Mouse (Mus musculus) liver, embryonic 15.5 days (tissue): Measurements from ENCODE around the gene Elovl7. TPM values are rescaled to one million over a fixed set of nuclear protein-coding genes. Genes with fewer than 3 reads are reported as not detected.

Experiments
- ATAC-seq: fragments of 200-750 bp; cut with Nextera tagmentation; 2 replicates; pipeline ENCODE4 v1.8.0; 2017; ENCODE audit warnings: moderate number of reproducible peaks, mild to moderate bottlenecking, moderate library complexity; ENCODE audit not compliant: insufficient read depth
- H3K27ac ChIP-seq: fragments of 300-500 bp; sonication (generic); replicated peaks from 2 replicates; pipeline ENCODE4 v1.5.1; 2015; ENCODE audit warnings: mild to moderate bottlenecking, inconsistent platforms
- H3K27me3 ChIP-seq: fragments of 300-500 bp; sonication (generic); 2 replicates; pipeline ENCODE4 v1.6.1; 2015; ENCODE audit warnings: mild to moderate bottlenecking, inconsistent platforms
- H3K36me3 ChIP-seq: fragments of 300-500 bp; sonication (generic); replicated peaks from 2 replicates; pipeline ENCODE4 v1.6.1; 2015; ENCODE audit warnings: moderate library complexity, mild to moderate bottlenecking, inconsistent platforms
- H3K4me1 ChIP-seq: fragments of 300-500 bp; sonication (generic); replicated peaks from 2 replicates; pipeline ENCODE4 v1.6.1; 2015; ENCODE audit warnings: inconsistent platforms
- H3K4me2 ChIP-seq: fragments of 300-500 bp; sonication (generic); 2 replicates; pipeline ENCODE4 v1.6.1; 2015; ENCODE audit warnings: moderate library complexity, mild to moderate bottlenecking, inconsistent platforms
- H3K4me3 ChIP-seq: fragments of 300-500 bp; sonication (generic); replicated peaks from 2 replicates; pipeline ENCODE4 v1.5.1; 2015; ENCODE audit warnings: mild to moderate bottlenecking, inconsistent platforms
- H3K9ac ChIP-seq: fragments of 300-500 bp; sonication (generic); 2 replicates; pipeline ENCODE4 v1.6.1; 2015; ENCODE audit warnings: moderate library complexity, mild to moderate bottlenecking, inconsistent platforms
- H3K9me3 ChIP-seq: fragments of 300-500 bp; sonication (generic); replicated peaks from 2 replicates; pipeline ENCODE4 v1.6.1; 2016; ENCODE audit warnings: inconsistent platforms
- WGBS: fragments of 180-500 bp; shearing (Covaris S2); methylation state at CpG from one replicate; pipeline ENCODE4 v1.1.7; 2015; ENCODE audit warnings: mixed read lengths; ENCODE audit not compliant: insufficient replicate concordance; 5-methylcytosine and 5-hydroxymethylcytosine counted together
- polyA plus RNA-seq: library from polyadenylated mRNA; unstranded; fragments of >200 nt; fragmentation: Nextera tagmentation; extraction: Ambion mirVana; gene quantifications from 2 replicates; pipeline ENCODE4 v1.2.1, GENCODE M21; 2015

The Elovl7 gene
- polyA plus RNA-seq, 1 experiment from 2014 or later: 2.0 TPM

DNA sequence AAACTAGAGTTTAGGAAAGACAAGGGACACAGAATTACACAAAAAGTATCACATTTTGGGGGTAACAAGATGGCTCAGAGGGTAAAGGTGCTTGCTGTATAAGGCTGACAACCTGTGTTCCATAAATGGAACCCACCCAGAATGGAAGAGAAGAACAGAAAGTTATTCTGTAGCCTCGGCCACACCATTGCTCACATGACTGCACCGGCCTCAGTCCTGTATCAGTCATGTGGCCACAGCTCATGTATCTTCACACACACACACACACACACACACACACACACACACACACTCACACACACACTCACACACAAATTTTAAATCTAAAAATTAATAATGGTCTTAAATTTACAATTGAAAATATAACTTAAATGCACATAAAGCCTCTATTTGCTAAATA is 6.8 kb upstream of the Elovl7 start:
- no peaks in the 10 kb centered on the region for H3K36me3 ChIP-seq
- H3K4me1 ChIP-seq: peaks cover 3% of the 10 kb centered on the region; the same call in 1 of the 2 replicates
- no peak overlapping the region for H3K27ac ChIP-seq
- no peak for ATAC-seq
- WGBS: 55% methylated on average over 2 of the region's 2 CpGs
- no peaks in the 10 kb centered on the region for H3K9me3 ChIP-seq
- H3K27me3 ChIP-seq: no peaks in the 10 kb centered on the region
- no peak overlapping the region for H3K4me3 ChIP-seq
- no peak overlapping the region for H3K4me2 ChIP-seq
- H3K9ac ChIP-seq: no peak overlapping the region

DNA sequence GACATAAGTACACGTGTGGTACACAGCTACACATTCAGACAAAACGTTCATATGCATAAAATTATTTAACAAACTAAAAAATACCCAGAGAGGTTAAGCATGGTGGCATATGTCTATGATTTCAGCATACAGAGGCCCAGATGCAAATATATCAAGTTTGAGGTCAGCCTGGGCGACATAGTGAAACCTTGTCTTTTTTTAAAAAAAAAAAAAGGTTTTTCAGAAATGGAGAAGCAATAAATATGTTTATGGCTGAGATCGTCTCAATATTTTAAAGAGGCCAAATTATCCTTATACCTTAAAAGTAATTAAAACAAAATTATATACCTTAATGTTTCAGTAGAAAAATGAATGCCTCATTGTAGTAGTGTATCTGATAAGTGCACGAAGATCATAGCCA is 6.1 kb upstream of the Elovl7 start:
- Histone ChIP-seq H3K27ac (no peak overlapping the region), H3K4me2 (no peak overlapping the region), H3K9ac (no peak overlapping the region), H3K9me3 (no peaks in the 10 kb centered on the region), H3K4me1 (peaks cover 3% of the 10 kb centered on the region; the same call in 1 of the 2 replicates), H3K36me3 (no peaks in the 10 kb centered on the region), H3K27me3 (0 out of 2 replicates have a peak, but pooled peaks cover 1% of the 10 kb centered on the region), H3K4me3 (no peak overlapping the region)
- ATAC-seq: no peak
- WGBS: 47% methylated on average over 5 of the region's 5 CpGs

DNA sequence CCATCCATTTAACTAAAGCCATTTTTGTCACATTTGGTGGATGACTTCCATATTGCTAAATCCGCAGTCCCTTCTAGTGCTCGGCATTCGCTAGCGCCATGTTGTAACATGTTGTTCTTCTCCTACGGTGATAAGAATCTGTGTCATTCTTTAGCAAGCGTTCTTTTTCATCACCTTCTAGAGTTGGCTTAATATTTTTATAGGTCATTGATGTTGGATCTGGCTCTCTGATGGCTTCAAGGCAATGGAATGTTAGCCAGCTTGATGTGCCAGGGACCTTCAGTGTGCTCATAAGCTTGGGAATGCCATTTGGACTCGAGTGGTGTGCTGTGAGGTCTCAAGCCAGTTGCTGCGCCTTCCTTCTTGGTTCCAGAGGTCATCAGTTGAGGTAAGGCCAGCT is 3.2 kb upstream of the Elovl7 start:
- no peaks in the 10 kb centered on the region for H3K36me3 ChIP-seq
- H3K4me1 ChIP-seq: peaks cover 15% of the 10 kb centered on the region
- no peak overlapping the region for H3K27ac ChIP-seq
- no peak overlapping the region for H3K4me3 ChIP-seq
- 77% methylated on average over 8 of the region's 8 CpGs for WGBS
- no peak overlapping the region for H3K4me2 ChIP-seq
- no peaks in the 10 kb centered on the region for H3K9me3 ChIP-seq
- peaks cover 30% of the 10 kb centered on the region for H3K27me3 ChIP-seq
- ATAC-seq: no peak
- H3K9ac ChIP-seq: no peak overlapping the region

GRCm38 (mm10) chr13:108212397-108213018 is 1.7 kb upstream of the Elovl7 start:
- Histone ChIP-seq H3K4me2 (no peak overlapping the region), H3K27ac (no peak overlapping the region), H3K36me3 (no peaks in the 10 kb centered on the region), H3K9ac (no peak overlapping the region), H3K4me3 (no peak overlapping the region), H3K4me1 (peaks cover 15% of the 10 kb centered on the region), H3K27me3 (peaks cover 43% of the 10 kb centered on the region), H3K9me3 (no peaks in the 10 kb centered on the region)
- WGBS: 22% methylated on average over 5 of the region's 5 CpGs
- ATAC-seq: no peak

GRCm38 (mm10) chr13:108214485-108215107 is 392 bp downstream of the Elovl7 start:
- Histone ChIP-seq H3K27ac (no peak overlapping the region), H3K4me3 (peak overlapping the region; percentile 64), H3K9me3 (no peaks in the 10 kb centered on the region), H3K36me3 (no peaks in the 10 kb centered on the region), H3K4me1 (peaks cover 15% of the 10 kb centered on the region), H3K4me2 (peak overlapping the region; percentile 85), H3K9ac (peak overlapping the region; percentile 47; the same call in 1 of the 2 replicates), H3K27me3 (peaks cover 57% of the 10 kb centered on the region)
- WGBS: under 1% methylated on average over 49 of the region's 50 CpGs
- ATAC-seq: peak; percentile 39

DNA sequence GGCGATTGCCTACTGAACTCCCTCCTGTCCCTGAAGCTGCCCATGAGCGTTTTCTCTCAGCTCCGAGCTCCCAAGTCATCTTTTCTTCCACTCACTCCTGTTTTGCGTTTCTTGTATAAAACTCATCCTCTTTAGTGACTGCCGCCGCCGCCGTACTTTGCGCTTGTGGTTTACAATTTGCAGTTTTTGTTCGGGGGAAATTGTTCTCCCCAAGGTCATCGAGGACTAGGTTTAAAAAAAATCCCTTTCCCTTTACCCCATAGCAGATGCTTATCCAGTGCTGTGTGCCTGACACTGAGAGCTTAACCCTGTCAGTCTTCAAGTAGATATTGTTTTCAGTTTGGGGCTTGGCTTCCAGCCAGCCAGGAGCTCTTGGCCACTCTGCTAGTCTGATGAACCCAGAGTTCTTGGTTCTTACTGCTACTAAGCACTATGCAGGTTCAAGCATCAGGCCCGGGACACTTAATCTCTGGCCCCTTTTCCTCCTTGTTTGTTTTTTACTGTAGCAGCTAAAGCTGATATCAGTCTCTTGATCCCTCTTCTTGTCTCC is 1.1 kb downstream of the Elovl7 start:
- no peak for ATAC-seq
- Histone ChIP-seq H3K4me1 (peaks cover 15% of the 10 kb centered on the region), H3K4me3 (peak overlapping the region; percentile 64), H3K4me2 (peak overlapping the region; percentile 85), H3K27ac (no peak overlapping the region), H3K36me3 (no peaks in the 10 kb centered on the region), H3K9ac (peak overlapping the region; percentile 47; the same call in 1 of the 2 replicates), H3K9me3 (no peaks in the 10 kb centered on the region), H3K27me3 (peaks cover 59% of the 10 kb centered on the region)
- WGBS: 1% methylated on average over 12 of the region's 12 CpGs

GRCm38 (mm10) chr13:108219773-108220172 is 5.6 kb downstream of the Elovl7 start:
- no peak overlapping the region for H3K9ac ChIP-seq
- 61% methylated on average over 7 of the region's 7 CpGs for WGBS
- no peak overlapping the region for H3K4me2 ChIP-seq

GRCm38 (mm10) chr13:108229191-108229590 is 15.0 kb downstream of the Elovl7 start:
- Histone ChIP-seq H3K27me3 (no peaks in the 10 kb centered on the region), H3K4me1 (no peaks in the 10 kb centered on the region), H3K4me2 (no peak overlapping the region), H3K27ac (no peak overlapping the region), H3K9ac (no peak overlapping the region), H3K9me3 (no peaks in the 10 kb centered on the region), H3K36me3 (no peaks in the 10 kb centered on the region), H3K4me3 (no peak overlapping the region)
- WGBS: 57% methylated on average over 3 of the region's 3 CpGs
- ATAC-seq: no peak

More at GRCm38 (mm10) chr13:108219773-108220172, 5.6 kb downstream of the Elovl7 start:
- Histone ChIP-seq H3K36me3 (no peaks in the 10 kb centered on the region), H3K4me1 (peaks cover 8% of the 10 kb centered on the region; the same call in 1 of the 2 replicates), H3K27me3 (peaks cover 41% of the 10 kb centered on the region), H3K4me3 (no peak overlapping the region), H3K9me3 (no peaks in the 10 kb centered on the region), H3K27ac (no peak overlapping the region)
- no peak for ATAC-seq

GRCm38 (mm10) chr13:108229634-108230330 is 15.6 kb downstream of the Elovl7 start:
- WGBS: 55% methylated on average over 6 of the region's 6 CpGs
- no peaks in the 10 kb centered on the region for H3K27me3 ChIP-seq
- H3K9ac ChIP-seq: no peak overlapping the region
- no peak overlapping the region for H3K4me2 ChIP-seq
- no peaks in the 10 kb centered on the region for H3K4me1 ChIP-seq
- H3K9me3 ChIP-seq: no peaks in the 10 kb centered on the region
- H3K27ac ChIP-seq: no peak overlapping the region
- no peaks in the 10 kb centered on the region for H3K36me3 ChIP-seq
- H3K4me3 ChIP-seq: no peak overlapping the region
- no peak for ATAC-seq

DNA sequence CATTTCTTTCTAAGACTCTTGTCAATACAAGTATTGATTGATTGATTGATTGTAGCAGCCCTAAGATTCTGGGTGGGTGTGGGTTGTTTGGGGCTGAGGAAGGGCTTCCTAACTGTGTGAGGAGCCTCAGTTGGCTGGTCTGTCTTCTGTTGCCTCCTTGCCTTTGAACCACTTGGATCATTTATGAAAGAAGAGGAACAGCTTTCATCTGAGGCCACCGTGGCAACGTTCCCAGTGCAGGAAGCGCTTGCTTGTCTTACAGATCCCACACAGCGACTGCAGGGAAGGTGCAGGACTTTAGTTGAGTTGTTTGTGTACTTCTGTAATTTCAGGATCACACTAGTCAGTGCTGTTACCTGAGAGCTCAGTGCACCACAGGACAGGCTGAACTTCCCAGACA is 25.8 kb downstream of the Elovl7 start:
- no peak overlapping the region for H3K4me2 ChIP-seq
- no peaks in the 10 kb centered on the region for H3K9me3 ChIP-seq
- H3K27ac ChIP-seq: no peak overlapping the region
- H3K27me3 ChIP-seq: no peaks in the 10 kb centered on the region
- no peaks in the 10 kb centered on the region for H3K36me3 ChIP-seq
- no peaks in the 10 kb centered on the region for H3K4me1 ChIP-seq
- H3K9ac ChIP-seq: no peak overlapping the region
- no peak for ATAC-seq
- no peak overlapping the region for H3K4me3 ChIP-seq
- 22% methylated on average over 4 of the region's 4 CpGs for WGBS

DNA sequence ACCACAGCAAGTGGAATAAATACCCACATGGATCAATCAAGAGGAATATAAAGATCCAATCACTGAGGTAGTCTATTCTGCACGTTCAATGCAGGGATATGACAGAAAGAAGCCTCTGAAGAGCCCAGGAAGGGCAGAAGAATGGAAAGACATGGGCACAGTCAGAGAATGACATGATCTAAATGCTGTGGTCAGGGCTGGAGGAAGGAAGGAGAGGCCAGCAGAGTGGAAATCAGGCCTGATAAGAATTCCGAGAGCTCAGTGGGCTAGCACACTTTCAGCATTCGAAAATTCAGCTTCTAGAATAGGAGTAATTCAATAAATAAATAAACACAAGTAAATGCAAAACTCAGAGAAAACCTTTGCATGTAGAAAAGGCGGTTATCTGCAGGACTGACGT is 27.5 kb downstream of the Elovl7 start:
- no peak overlapping the region for H3K4me3 ChIP-seq
- H3K9ac ChIP-seq: no peak overlapping the region
- no peak overlapping the region for H3K27ac ChIP-seq
- H3K4me2 ChIP-seq: no peak overlapping the region
- ATAC-seq: no peak
- H3K9me3 ChIP-seq: no peaks in the 10 kb centered on the region
- H3K27me3 ChIP-seq: no peaks in the 10 kb centered on the region
- 32% methylated on average over 5 of the region's 5 CpGs for WGBS
- no peaks in the 10 kb centered on the region for H3K4me1 ChIP-seq
- no peaks in the 10 kb centered on the region for H3K36me3 ChIP-seq
